Mouse (Mus musculus) right cerebral cortex, postnatal 10 days (tissue): Measurements from ENCODE around the gene Zc3h15.
"Not testable (repeated sequence)": the region's sequence is repeated elsewhere in the genome, so short reads cannot be mapped to it uniquely, and the experiment has no call there.

Experiments
- DNase-seq, 2 experiments: peaks; one replicate each; pipeline ENCODE4 v3.0.0; 2021; ENCODE audit warnings: low spot score in 2 of 2

Zc3h15 gene

DNA sequence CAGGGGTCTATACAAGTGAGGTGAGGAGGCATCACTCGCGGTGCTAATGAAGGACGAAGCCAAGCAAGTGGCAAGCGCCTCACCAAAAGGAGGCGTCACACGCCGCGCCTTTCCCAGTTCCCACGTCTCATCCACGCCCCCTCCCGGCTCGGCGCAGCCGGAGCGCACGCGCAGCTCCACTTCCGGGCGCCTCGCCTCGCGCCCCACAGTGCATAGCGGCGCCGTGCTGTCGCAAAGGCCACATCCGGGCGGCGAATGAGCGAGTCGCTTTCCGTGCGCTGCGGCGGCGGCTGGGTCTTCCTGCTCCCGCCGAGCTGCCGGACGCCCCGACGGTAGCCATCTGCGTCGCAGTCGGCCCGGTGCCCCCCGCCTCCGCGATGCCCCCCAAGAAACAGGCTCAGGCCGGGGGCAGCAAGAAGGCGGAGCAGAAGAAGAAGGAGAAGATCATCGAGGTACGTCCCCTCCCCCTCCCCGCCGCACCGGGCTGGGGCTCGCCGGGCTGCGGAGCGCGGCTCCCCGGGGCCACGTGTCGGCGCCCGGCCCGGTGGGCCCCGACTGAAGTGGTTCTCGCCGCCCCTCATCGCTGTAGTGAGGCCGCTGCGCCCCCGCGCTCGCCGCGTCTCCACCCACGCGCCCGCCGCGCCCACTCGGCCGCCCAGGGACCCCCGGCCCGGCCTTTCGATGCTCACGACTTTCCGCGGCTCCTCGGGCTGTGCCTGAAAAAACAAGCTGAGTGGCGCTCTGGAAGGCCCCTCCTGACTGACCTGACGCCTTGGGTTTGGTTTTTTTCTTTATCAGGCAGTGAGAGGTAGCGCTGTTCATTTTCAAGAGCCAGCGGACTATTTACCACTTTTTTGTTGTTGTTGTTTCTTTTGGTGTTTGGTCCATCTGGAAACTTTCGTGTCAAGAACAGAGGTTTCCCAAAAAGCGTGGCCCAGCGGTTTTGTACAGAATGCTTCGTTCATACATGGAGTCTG lies at the start of gene Zc3h15:
Gene Zc3h15, plus strand, starts transcription at position 160 of the 977 bp plus-strand sequence.
- peak; percentile 96 for DNase-seq

DNA sequence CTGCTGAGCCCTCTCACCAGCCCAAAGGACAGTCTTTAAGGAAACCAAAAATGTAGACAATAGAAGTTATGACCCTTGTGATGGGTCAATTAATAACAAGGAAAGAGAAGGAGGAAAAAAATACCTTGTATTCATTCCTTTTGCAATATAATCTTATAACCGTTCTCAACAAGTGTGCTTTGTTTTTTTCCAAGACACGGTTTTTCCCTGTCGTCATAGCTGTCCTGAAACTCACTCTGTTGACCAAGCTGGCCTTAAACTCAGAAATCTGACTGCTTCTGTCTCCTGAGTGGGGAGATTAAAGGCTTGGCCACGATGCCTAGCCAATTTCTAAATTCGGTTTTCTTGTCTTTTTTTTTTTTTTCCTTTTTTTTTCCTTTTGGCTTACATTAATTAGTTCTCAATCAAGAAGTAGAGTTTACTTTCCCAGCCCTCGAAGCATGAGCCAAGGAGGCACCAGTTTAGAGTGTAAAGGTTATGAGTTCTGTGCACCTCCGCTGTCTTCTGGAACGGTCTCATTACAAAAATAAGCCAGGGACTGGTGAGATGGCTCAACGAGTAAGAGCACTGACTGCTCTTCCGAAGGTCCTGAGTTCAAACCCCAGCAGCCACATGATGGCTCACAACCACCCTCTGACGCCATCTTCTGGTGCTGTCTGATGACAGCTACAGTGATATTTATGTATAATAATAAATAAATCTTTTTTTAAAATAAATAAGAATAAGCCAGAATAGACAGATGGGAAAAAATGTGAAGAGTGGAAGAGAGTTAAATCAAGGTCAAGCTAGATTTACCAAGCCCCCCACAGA lies 23.5 kb upstream of the Zc3h15 start:
- DNase-seq = no peak

DNA sequence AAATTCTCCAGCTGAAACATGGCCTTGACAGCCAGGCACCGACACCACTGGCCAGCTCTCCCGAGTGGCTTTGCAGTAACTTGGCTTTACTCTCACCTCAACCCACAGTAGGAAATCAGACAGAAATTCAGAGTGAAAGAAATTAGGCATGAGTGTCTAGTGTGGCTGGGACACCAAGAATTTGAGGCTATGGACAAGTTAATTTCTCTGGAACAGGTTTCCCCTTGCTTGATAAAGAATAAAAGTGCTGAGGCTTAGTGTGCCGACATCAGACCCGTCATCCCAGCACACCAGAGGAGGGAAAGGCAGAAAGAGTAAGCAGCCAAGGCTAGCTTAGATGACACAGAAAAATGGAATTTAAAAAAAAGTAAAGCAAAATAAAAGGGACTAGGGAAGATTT lies 22.7 kb upstream of the Zc3h15 start:
- DNase-seq = no peak

DNA sequence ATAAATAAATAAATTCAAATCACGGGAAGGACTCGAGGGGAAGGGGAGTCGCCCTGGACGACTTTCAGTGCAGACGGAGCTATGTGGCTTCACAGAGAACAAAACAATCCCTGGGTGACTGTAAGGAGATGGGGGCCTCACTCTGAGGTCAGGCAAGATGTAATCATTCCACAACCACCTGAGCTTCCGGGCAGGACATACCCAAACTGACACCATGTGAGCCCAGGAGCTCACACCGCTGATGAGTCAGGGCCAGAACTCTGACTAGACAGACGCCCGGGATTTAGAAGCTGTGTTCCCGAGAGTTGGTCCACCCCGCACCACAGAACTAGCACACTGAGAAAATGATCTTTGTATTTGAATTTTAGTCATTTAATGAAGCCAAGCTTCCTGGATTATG lies 21.4 kb upstream of the Zc3h15 start:
- no peak for DNase-seq

DNA sequence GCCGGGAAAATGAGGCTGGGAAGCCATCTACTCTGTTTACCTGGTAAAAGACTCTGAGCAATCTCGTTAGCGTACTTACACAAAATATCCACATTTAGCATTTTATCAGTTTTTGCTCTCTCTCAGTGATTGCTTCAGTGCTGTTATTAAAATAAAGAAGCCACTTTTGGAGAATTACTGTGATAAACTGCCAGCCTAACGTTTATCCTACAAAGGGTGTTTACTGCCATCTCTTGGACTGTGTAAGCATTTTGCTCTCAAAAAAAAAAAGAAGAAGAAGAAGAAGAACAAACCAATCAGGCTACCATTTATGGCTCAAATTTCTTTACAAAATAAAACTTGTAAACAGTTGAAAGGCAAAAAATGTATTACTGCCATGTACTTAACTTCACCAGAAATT lies 20.2 kb upstream of the Zc3h15 start:
- no peak for DNase-seq

DNA sequence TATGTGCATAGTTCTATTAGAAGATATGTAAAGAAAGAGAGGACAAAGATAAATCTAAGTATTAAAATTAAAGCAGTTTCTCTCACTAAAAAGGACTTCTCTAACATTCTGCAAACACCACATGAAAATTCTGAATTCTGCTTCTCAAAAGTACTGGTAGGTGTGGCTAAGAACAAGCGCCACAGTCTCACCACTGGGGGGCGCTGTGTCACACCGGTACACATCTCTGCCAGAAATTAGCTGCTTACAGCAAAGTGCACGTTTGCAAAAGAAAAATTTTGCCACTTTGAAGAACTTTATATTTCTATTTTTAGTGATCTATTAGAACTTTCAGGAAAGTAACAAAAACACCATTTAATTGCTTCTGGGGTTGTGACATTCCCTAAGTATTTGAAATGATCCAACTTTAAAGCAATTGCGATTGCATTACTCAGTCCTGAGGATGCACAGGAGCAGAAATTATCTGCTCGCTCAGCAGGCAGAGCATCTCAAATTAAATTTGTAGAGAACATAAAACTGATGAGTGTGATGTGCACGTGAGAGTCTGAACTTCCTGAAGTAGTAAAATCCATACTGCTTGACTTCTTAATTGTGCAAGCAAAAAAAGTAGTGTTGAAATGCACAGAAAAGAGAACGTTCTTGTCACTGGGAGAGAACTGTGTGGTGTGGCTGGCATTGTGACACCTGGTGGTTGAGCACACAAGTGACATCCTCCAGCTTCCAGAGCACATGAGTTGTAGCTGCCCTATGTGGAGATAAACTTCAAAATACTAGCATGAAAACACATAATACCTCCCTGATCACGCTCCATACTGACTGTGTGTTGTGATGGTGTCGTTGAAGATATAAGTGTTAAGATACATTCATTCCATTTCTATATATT lies 18.8 kb upstream of the Zc3h15 start:
- peak; percentile 54 to 80 for DNase-seq

DNA sequence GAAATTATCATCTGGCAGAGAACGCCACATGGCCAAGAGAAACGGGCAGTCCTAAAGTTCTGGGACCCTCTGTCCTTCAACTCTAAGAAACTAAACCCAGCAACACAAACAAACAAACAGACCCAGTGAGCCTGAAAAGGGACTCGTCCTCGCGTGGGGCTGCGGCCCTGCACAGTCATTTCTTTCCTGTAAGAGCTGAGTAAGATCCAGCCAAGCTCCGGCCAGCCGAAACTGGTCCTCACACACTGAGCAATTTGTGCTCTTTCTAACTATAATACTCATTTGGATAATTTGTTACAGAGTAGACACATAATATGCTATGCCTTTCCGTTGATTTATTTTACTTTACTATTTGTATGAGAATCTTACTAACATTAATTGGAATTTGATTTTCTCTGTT lies 17.4 kb upstream of the Zc3h15 start:
- DNase-seq = no peak

DNA sequence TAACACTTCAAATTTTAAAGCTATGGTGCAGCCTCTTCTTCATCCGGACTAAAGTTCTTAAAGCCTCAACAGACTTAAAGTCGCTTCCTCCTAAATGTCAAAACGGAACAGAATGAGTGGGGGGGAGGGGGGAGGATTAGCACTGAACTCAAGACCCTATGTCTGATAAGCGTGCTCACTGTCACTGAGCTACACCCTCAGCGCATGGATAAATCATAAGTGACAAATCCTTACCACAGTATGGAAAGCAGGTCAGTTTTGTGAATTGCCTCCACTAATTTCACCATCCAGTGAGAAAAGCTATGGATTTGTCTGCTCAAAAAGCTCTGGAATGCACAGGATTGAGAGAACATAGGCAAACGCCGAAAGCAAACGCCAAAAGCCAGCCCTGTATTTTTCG lies 16.7 kb upstream of the Zc3h15 start:
- DNase-seq = no peak

DNA sequence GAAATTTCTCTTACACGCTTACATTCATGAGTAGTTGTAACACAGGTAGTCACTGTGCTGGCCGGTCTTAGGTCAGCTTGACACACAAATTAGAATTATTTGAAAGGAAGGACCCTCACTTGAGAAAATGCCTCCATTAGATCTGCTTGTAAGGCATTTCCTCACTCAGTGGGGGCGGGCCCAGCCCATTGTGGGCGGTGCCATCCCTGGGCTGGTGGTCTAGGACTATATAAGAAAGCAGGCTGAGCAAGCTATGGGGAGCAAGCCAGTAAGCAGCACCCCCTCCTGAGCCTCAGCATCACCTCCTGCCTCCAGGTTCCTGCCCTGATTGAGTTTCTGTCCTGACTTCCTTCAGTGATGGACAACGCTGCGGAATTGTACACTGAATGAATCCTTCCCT lies 16.3 kb upstream of the Zc3h15 start:
- no peak for DNase-seq

DNA sequence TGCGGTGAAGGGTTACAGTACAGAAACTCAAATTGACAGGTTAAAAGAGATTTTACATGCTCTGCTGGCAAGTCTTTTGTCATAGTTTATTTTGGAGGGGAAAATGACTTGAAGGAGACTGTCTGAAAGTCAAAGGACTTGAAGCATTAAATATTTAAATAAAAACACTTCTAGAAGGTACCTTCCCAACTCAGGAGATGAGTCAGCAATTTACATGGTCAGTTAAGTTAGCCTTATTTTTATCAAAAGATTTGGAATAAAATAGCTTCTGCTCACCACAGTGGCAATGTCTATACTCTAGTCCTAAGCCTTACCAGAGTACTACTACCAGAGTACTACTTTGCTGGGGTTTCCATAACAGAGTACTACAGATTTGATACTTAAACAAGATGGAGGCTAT lies 2.2 kb upstream of the Zc3h15 start:
- no peak for DNase-seq

DNA sequence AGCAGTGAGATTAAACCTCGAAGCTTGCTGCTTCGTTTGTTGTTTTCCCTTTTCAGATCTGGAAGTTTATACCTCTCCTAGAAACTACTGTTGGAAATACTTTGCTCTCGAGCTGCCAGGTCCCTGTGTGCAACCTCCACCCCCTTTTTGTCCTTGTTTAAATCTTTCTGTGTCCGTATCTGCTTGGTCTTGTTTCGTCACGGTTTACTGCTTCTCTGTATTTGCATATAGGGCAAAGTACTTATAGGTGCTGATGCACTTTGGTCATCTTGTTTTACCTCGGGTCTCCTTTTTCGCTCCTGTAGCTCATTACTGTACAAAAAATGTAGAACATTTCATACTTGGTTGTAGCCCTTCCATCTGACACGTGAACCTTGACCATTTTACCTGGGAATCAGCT lies 4.7 kb downstream of the Zc3h15 start:
- DNase-seq = no peak

DNA sequence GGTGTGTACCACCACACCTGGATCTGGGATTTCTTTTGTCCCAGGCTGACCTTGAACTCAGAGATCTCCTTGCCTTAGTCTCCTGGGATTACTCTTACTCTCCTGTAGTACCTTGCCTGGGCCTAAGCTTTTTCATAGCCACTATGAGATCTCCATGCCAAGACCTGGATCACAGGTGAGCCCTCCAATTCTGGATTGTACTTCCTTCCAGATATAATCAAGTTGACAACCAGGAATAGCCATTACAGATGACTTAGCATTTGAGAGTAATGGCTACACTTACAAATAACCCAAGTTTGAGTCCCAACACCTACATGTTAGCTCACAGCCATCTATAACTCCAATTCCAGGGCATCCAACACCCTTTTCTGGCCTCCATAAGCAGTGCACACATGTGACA lies 8.4 kb downstream of the Zc3h15 start:
- DNase-seq = no peak

DNA sequence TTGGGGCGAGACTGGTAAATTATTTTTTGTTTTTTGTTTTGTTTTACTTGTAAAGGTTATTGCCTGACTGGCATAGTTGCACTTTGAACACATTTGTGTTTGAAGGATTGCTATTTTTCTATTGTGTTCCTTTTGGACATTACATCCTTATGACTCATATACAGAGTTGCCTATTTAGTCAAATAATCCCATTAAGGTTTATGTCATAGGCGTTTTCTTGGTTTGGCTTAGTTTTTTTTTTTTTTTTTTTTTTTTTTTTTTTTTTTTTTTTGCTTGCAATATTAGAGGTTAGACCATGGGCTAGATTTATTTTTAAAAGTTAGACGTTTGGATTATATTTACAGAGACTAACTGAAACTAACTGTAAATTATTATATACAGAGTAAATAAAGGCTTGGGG lies 15.0 kb downstream of the Zc3h15 start:
- no peak for DNase-seq

DNA sequence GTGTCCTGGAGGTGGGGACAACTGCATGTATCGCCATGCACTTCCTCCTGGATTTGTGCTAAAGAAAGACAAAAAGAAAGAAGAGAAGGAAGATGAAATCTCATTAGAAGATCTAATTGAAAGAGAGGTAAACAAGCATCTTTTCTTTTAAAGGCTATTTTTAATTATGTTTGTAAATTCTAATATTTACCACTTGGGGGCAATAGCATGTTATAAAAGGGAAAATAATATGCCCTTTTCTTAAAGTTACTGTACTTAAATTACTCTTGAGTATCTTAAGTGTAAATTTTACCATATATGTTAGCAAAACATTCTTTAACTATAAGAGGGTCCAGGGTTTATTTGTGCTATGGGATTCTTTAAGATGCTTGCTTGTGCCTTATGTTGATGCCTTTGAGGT lies 15.9 kb downstream of the Zc3h15 start:
- DNase-seq = no peak

DNA sequence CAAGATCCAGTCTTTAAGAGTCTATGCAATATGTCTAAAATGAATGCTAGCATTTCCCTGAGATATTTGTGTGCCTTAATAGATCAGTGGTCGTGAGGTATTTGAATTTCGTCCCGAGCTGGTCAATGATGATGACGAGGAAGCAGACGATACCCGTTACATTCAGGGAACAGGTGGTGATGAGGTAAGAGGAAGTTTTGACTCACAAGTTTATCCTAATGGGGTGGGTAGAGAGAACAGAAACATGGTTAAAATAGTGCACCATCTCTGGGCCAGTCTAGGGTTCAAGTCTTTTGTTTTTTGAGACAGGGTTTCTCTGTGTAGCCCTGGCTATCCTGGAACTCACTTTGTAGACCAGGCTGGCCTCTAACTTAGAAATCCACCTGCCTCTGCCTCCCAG lies 17.1 kb downstream of the Zc3h15 start:
- no peak for DNase-seq

DNA sequence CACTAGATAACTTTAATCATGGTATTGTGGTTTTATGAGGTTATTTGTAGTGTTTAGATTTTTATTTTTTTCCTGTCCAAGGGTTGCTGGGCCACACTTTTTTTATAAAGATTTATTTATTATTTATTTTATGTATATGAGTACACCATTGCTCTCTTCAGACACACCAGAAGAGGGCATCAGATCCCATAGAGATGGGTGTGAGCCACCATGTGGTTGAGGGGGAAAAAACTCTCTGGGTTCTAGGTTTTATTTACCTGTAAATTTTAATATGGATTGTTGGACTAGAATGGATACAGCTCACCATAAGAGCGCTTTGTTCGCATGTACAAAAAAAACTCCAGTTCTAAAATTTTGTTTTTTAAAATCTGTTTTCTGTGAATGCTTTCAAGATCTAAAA lies 20.8 kb downstream of the Zc3h15 start:
- not testable (repeated sequence) for DNase-seq

DNA sequence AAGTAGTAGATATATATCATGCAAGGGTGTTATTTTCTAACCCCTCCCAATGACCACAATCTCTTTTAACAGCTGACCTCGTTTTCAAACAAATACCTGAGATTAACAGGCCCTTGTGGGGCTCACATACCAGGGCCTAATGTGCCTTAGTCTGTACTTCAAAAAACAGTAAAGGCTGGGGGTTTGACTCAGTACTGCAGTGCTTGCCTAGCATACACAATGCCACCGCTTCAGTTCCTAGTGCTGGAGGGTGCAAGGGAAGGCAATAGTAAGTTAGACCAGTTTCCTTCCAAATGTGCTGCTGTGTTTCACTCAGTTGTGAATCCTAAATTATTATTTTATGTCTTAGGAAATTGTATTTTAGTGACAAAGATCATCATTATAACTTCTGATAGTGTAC lies 23.2 kb downstream of the Zc3h15 start:
- DNase-seq = no peak

DNA sequence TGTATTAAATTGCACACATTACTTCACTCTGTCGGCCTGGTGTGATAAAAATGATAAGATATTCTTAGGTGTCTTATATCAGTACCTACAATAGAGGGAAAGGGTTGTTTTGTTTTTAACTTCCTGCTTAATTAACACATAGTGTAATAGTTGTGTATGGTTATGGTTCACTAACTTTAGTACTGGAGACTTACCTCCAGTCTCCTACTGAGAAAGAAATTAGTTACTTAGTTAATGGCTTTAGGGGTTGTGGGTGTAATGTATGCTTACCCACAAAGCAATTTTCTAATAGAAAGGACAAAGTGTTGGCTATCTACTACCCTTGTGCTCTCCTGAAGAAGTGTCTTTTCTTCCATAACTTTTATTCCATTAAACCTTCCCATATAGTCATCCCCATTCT lies 23.8 kb downstream of the Zc3h15 start:
- DNase-seq = no peak

DNA sequence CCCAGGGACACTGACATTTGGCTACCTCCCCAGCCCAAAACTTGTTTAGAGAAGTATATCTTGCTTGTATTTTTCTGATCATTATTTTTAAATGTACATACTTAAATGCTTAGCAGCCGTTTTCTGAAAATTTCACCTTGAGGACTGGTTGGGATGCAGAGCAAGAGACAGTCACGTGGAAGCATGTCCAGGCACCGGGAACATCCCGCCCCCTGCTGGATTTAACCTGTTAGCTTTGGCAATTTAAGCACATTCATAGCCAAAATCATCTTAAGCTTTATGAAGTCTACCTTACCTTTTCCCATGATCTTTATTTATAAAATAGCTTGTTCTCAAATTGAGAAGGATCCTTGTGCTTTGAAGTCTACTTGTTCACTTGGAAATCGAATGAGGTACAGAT lies 25.8 kb downstream of the Zc3h15 start:
- peak in 1 of 2 experiments; percentile 19 for DNase-seq

DNA sequence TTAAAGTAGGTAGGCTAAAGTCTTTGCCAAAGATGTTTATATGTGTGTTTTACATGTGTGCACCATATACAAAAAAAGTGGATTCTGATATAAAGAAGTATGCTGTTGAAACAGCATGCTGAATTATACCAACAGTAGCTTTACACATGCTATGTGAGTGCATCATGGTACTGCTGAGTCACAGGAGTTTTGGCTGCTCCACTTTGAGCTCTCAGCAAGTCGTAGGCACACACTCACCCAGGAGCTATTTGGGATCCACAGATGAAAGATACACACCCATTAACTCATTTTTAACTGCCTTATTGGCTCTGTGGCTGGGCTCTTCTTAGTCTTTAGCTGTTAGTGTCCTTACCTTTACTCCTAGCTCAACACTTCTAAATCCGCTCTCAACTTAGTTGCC lies 27.6 kb downstream of the Zc3h15 start:
- peak in 1 of 2 experiments; percentile 17 for DNase-seq

DNA sequence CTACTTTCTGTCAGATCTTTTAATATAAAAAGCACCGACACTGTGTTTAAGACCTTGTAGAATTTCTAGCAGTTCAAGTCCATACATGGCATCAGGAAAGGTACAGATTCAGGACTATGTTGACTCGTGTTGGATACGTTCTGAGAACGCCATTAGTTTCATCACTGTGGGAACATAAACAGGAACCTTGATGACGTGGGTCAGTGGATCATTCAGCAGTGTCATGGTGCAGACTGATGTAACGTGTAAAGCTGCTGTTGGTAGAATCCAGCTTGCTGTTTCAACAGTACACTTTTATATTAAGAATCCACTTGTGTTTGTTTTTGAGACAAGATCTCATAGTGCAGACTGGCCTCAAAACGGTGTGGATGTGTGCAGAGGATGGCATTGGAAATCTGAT lies 28.8 kb downstream of the Zc3h15 start:
- peak in 1 of 2 experiments; percentile 9 for DNase-seq

DNA sequence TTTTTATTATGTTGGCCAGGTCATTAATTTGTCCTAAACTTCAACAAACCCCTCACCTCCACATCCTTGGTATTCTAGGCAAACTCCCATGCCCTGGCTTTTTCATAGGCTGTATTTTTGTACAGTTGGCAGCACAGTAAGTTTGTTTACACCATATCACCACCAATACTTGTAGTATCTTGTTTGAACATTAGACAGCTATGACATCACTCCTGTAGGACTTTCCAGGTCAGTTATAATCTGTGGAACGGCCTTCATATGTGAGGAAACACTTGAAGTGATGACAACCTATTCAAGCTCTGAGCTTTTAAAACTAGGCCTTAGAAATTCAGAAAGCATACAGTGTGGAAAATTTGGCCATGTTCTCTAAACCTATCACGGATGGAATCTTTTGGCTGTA lies 29.6 kb downstream of the Zc3h15 start:
- DNase-seq = peak in 1 of 2 experiments; percentile 8
